Mouse (Mus musculus): Measurements from ENCODE around the gene Usp43.

The Usp43 gene

DNA sequence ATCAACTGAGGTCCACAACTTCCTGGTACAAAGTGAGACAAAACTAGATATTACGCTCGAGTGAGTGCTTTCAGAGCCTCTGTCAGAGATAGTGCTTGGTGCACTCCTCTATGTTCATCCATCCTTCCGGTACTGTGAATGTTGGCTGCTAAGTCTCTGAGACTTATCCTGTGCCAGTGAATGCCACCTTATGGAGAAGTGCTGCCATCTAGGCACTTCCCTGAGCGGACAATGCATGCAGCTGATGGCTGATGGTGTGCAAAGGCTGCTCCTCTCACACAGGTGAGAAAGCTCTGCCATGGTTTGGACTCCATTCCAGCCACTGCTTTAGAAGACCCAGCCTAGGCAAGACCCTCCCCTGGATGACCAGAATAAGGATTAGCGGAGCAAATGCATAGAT, 113.9 kb downstream of the Usp43 start:
- WGBS, result 62% methylated on average over 5 of the region's 5 CpGs

DNA sequence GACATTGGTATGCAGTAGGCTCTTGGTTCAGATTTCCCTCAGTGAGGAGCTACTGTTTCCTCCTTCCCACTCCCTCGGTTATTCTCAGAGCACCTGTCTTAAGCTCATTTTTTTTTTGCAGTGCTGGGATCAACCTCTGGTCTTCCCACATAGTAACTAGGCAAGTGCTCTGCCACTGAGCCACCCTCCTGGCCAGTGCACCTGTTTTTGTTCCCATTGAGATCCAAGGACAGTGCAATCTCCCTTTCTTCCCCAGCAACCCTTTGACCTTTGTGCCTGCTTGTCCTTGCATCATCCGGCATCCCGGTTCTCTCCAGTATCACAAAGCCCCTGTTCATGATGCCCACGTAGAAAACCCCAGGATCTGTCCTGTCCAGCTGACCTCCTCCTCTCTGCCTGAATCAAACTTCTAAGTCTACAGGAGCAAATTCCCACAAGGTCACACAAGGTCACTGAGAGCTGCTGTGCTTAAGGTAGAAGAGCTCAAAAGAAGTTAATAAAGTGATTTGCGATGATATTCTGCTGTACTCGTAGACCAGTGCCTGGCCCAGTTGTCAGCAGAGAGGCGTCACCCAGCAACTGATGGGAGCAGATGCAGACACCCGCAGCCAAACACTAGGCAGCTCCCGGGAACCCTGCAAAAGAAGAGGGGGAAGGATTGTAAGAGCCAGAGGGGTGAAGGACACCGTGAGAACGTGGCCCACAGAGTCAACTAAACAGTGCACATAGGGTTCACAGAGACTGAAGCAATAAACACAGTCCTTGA, 114.9 kb downstream of the Usp43 start:
- 76% methylated on average over 11 of the region's 11 CpGs for WGBS

DNA sequence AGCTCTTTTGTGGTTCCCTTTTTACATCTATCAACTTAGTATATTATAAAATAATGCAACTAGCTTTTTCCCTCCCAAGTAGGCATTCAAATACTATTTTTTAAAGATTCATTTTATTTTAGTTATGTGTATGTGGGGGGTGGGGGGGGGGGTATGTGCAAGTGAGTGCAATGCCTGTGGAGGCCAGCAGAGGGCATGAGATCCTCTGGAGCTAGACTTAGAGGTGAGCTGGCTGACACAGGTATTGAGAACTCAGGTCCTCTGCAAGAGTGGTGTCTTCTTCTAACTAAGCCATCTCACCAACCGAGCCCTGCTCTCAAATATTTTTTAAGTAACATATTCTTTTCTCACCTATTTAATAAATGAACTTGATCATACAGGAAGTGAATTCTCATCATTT, 116.4 kb downstream of the Usp43 start:
- 95% methylated on average over 1 of the region's 1 CpGs for WGBS
